Mouse (Mus musculus) R1 (cell line): ENCODE measurements around the gene Lrrc3.

Experiments
- DNase-seq: peaks from one replicate; pipeline ENCODE4 v3.0.0-alpha.2; 2018; ENCODE audit warnings: low read depth, low spot score

Gene Lrrc3

GRCm38 (mm10) chr10:77869651-77870050, 32.7 kb downstream of the Lrrc3 start:
- no peak for DNase-seq

GRCm38 (mm10) chr10:77867546-77867945, 34.8 kb downstream of the Lrrc3 start:
- no peak for DNase-seq

- DNase-seq: no peak
Measured at GRCm38 (mm10) chr10:77864762-77865143, 37.6 kb downstream of the Lrrc3 start.

DNA sequence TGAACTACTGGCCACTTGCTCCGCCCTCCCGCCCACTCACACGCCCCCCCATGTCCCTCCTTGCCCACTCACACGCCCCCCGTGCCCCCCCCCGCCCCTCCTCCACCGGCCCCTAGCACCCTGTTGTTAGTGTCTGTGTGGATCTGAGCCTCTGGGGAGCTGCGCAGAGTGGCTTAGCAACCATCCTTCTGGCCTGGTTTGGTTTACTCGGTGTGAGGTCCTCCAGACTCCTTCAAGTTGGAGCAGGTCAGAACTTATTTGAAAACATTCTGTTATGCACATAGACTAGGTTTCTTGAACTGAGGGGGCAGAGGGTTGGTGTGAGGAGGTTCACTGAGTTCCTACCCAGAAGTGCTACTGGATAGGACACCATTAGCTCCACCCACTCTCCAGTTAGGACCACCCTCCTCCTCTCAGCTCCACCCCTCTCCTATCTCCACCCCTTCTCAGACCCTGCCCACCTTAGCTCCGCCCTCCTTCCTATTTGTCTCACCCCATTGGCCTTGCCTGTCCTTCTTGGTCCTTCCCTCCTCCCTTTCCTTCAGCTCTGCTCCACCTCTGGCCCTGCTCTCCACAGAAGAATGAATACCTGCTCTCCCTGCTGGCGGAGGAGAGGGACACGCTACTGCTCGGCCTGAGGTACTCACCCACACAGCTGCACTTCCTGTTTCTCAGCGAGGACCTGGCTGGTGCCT, 38.1 kb downstream of the Lrrc3 start:
- DNase-seq: peak; percentile 93

DNA sequence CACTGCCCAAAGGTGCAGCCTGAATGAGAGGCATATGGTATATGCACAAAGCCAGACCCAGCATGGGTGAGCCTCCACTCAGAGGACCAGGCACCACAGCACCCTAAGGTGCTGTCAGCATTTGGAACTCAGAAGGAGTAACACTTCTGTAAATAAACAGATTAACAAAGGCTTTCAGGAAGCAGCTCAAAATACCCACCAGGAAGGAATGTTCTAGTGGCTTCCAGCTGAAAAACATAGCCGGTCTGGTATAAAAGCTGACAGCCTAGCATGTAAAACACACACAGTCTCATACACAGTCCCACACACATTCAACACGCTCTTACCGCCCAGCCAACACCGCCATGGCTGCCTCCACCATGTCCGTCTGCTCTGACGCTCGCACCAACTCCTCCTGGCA, 40.7 kb downstream of the Lrrc3 start, which contains the start of gene Gm3285:
Gene Gm3285, plus strand, starts transcription at position 301 of the 400 bp plus-strand sequence.
- no peak for DNase-seq

DNA sequence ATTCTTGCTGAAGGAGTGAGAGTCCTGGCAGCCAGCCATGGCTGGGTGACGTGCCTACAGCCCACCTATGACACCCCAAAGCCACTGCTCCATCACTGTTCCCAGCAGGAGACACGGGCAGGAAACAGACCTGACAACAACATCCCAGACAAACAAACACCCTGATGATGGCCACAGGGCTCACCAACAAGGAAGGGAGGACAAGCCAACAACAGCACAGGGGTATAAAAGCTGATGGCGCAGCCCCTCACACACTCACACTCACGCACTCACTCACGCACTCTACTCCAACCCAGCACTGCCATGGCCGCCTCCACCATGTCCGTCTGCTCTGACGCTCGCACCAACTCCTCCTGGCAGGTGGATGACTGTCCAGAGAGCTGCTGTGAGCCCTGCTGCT, 49.8 kb downstream of the Lrrc3 start, which contains the start of gene Gm10318:
Gene Gm10318, plus strand, starts transcription at position 301 of the 400 bp plus-strand sequence.
- DNase-seq: no peak
